Comparison of ENCODE assay signal across 22 mouse cellular contexts in the genomic region with DNA sequence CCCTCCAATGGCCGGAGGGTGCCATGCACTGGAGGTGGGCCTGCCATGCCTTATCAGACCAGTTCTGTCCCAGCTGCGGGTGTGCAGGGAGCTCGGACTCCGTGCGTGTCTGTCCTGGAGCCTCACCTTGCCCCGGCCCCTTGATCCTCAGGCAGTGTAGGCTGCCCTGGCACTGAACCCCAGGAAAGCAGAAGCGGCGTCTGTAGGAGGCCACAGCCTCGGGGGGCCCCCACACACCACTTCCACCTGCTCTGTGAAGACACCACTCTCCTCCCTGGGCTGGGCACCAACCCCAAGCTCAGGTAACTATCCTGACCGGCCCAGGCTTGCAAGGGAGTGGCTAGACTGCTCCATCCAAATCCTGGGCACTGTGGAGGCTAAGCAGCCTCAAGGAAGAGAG. TPM values are rescaled to one million over a fixed set of nuclear protein-coding genes. Genes with fewer than 3 reads are reported as not detected.
DNase-seq lines count a peak whose midpoint lies in the region; ATAC-seq lines count a peak whose summit lies in the region.
"Had no signal": no experiment of that assay in that cellular context is flagged by ENCODE, and none has a peak within 500 bp of the region (broad histone marks: within the 10 kb centered on the region; RNA-seq: fewer than 3 reads in every experiment).

No protein-coding gene starts in this region.

- peaks cover 47% of the 10 kb centered on the region for H3K36me3 ChIP-seq in embryonic facial prominence, embryonic 14.5 days (ENCODE audit: control insufficient read depth, insufficient read depth, low read length)
- peaks cover 46% of the 10 kb centered on the region for H3K36me3 ChIP-seq in embryonic facial prominence, embryonic 10.5 days (replicated peaks)
- peaks cover 49% of the 10 kb centered on the region for H3K36me3 ChIP-seq in midbrain, embryonic 13.5 days
- peaks cover 26% of the 10 kb centered on the region for H3K36me3 ChIP-seq in midbrain, embryonic 16.5 days (ENCODE audit: control insufficient read depth, insufficient read depth, low read length)

- no peaks in the 10 kb centered on the region for H3K9me3 ChIP-seq in embryonic facial prominence, embryonic 14.5 days (ENCODE audit: control insufficient read depth, low read length)
- no peaks in the 10 kb centered on the region for H3K9me3 ChIP-seq in embryonic facial prominence, embryonic 10.5 days
- H3K9me3 ChIP-seq in midbrain, embryonic 13.5 days: no peaks in the 10 kb centered on the region
- no peaks in the 10 kb centered on the region for H3K9me3 ChIP-seq in midbrain, embryonic 16.5 days (replicated peaks; ENCODE audit: control insufficient read depth, low read length, poor library complexity, severe bottlenecking)
- H3K9me3 ChIP-seq: embryonic facial prominence, embryonic 15.5 days; G1E; heart, embryonic 10.5 days had no signal

- H3K27me3 ChIP-seq in embryonic facial prominence, embryonic 14.5 days (replicated peaks; ENCODE audit: control insufficient read depth, insufficient read depth, low read length): no peaks in the 10 kb centered on the region
- no peaks in the 10 kb centered on the region for H3K27me3 ChIP-seq in embryonic facial prominence, embryonic 10.5 days (replicated peaks; ENCODE audit: low read depth, poor library complexity, severe bottlenecking)
- no peaks in the 10 kb centered on the region for H3K27me3 ChIP-seq in midbrain, embryonic 13.5 days
- H3K27me3 ChIP-seq in midbrain, embryonic 16.5 days (ENCODE audit: control insufficient read depth, insufficient read depth, low read depth, low read length): no peaks in the 10 kb centered on the region
- H3K27me3 ChIP-seq: embryonic facial prominence, embryonic 15.5 days had no signal

- H3K4me2 ChIP-seq in embryonic facial prominence, embryonic 14.5 days (ENCODE audit: low read depth, low read length): no peak overlapping the region
- H3K4me2 ChIP-seq in midbrain, embryonic 13.5 days (replicated peaks): no peak overlapping the region
- H3K4me2 ChIP-seq in midbrain, embryonic 16.5 days (ENCODE audit: low read length): no peak overlapping the region
- H3K4me2 ChIP-seq: embryonic facial prominence, embryonic 15.5 days; hindbrain, embryonic 14.5 days had no signal

- DNase-seq in embryonic facial prominence, embryonic 14.5 days (ENCODE audit: low spot score): no peak
- no peak for DNase-seq in embryonic facial prominence, embryonic 10.5 days (ENCODE audit: low spot score)
- DNase-seq in MN1 (ENCODE audit: low spot score): no peak
- DNase-seq in retina, postnatal 1 day: no peak
- DNase-seq: adrenal gland, postnatal 10 days; B cell, adult 2 months; cerebellum, adult 11 months; cerebellum, adult 8-10 months; cerebellum, postnatal 25 days; gastrocnemius, postnatal 36 days; heart, adult 18-20 months; heart, postnatal 10 days; heart, postnatal 4 days had no signal

- no peak overlapping the region for H3K9ac ChIP-seq in embryonic facial prominence, embryonic 14.5 days (ENCODE audit: low read depth, low read length)
- H3K9ac ChIP-seq in midbrain, embryonic 13.5 days (replicated peaks): no peak overlapping the region
- H3K9ac ChIP-seq in midbrain, embryonic 16.5 days (ENCODE audit: low read depth, low read length): no peak overlapping the region
- H3K9ac ChIP-seq: embryonic facial prominence, embryonic 15.5 days; hindbrain, embryonic 14.5 days had no signal

- no peak overlapping the region for H3K27ac ChIP-seq in embryonic facial prominence, embryonic 14.5 days (replicated peaks; ENCODE audit: low read depth, low read length)
- H3K27ac ChIP-seq in embryonic facial prominence, embryonic 10.5 days (replicated peaks): no peak overlapping the region
- H3K27ac ChIP-seq in midbrain, embryonic 13.5 days: no peak overlapping the region
- H3K27ac ChIP-seq in midbrain, embryonic 16.5 days (ENCODE audit: low read length): no peak overlapping the region
- H3K27ac ChIP-seq: embryonic facial prominence, embryonic 15.5 days; heart, embryonic 10.5 days; hindbrain, embryonic 14.5 days had no signal

- 0 out of 2 replicates have a peak, but pooled peaks have one; percentile 31 for ATAC-seq in embryonic facial prominence, embryonic 14.5 days (ENCODE audit: low read depth)
- peak; percentile 15; the same call in 1 of the 2 replicates for ATAC-seq in midbrain, embryonic 13.5 days
- no peak for ATAC-seq in midbrain, embryonic 16.5 days
- ATAC-seq in megakaryocyte, adult 5-6 weeks (ENCODE audit: poor library complexity, severe bottlenecking): peak; percentile 62
- ATAC-seq: CD4-positive, CD25-positive, alpha-beta regulatory T cell, adult 4 months had no signal

- H3K4me3 ChIP-seq in embryonic facial prominence, embryonic 14.5 days (ENCODE audit: low read depth, low read length): no peak overlapping the region
- H3K4me3 ChIP-seq in embryonic facial prominence, embryonic 10.5 days: no peak overlapping the region
- H3K4me3 ChIP-seq in midbrain, embryonic 13.5 days (replicated peaks): no peak overlapping the region
- H3K4me3 ChIP-seq in midbrain, embryonic 16.5 days (ENCODE audit: low read depth, low read length): no peak overlapping the region
- H3K4me3 ChIP-seq: embryonic facial prominence, embryonic 15.5 days; erythroblast, embryonic 14.5 days; heart, embryonic 10.5 days had no signal

- H3K4me1 ChIP-seq in embryonic facial prominence, embryonic 14.5 days (ENCODE audit: control insufficient read depth, insufficient read depth, low read length): no peaks in the 10 kb centered on the region
- H3K4me1 ChIP-seq in embryonic facial prominence, embryonic 10.5 days: peaks cover 14% of the 10 kb centered on the region
- H3K4me1 ChIP-seq in midbrain, embryonic 13.5 days (replicated peaks): no peaks in the 10 kb centered on the region
- no peaks in the 10 kb centered on the region for H3K4me1 ChIP-seq in midbrain, embryonic 16.5 days (ENCODE audit: control insufficient read depth, insufficient read depth, low read length)

- 82% methylated on average over 7 of the region's 10 CpGs for WGBS in embryonic facial prominence, embryonic 14.5 days
- WGBS in embryonic facial prominence, embryonic 10.5 days: 87% methylated on average over 10 of the region's 10 CpGs
- 90% methylated on average over 10 of the region's 10 CpGs for WGBS in midbrain, embryonic 13.5 days
- WGBS in midbrain, embryonic 16.5 days: 90% methylated on average over 10 of the region's 10 CpGs

RNA-seq across cellular contexts. Expression of gene Ripor3, which starts 30.0 kb away (rescaled TPM):
- 4.1 and 5.9 TPM in 2 replicates for polyA plus RNA-seq in embryonic facial prominence, embryonic 14.5 days (2014; fragmentation: Nextera tagmentation; extraction: Ambion mirVana)
- polyA plus RNA-seq in embryonic facial prominence, embryonic 10.5 days (2016; fragmentation: Nextera tagmentation; extraction: Ambion mirVana): 0.47 and 0.95 TPM in 2 replicates
- polyA plus RNA-seq in midbrain, embryonic 13.5 days (2015; fragmentation: Nextera tagmentation; extraction: Ambion mirVana): 0.15 and 0.27 TPM in 2 replicates
- polyA plus RNA-seq in midbrain, embryonic 16.5 days (2015; fragmentation: Nextera tagmentation; extraction: Ambion mirVana): 0.53 and 0.58 TPM in 2 replicates
- total RNA-seq in megakaryocyte, adult 5-6 weeks (2015): 0.20 TPM in 1 of 2 replicates, not detected in the other
- not detected in 2 replicates for total RNA-seq in megakaryocyte, adult 5-6 weeks (2017)

RNA-seq across cellular contexts. Expression of gene Ptpn1, which starts 48.5 kb away (rescaled TPM):
- polyA plus RNA-seq in embryonic facial prominence, embryonic 14.5 days (2014; fragmentation: Nextera tagmentation; extraction: Ambion mirVana): 49.4 and 49.7 TPM in 2 replicates
- 66.2 and 71.7 TPM in 2 replicates for polyA plus RNA-seq in embryonic facial prominence, embryonic 10.5 days (2016; fragmentation: Nextera tagmentation; extraction: Ambion mirVana)
- polyA plus RNA-seq in midbrain, embryonic 13.5 days (2015; fragmentation: Nextera tagmentation; extraction: Ambion mirVana): 102 and 105 TPM in 2 replicates
- polyA plus RNA-seq in midbrain, embryonic 16.5 days (2015; fragmentation: Nextera tagmentation; extraction: Ambion mirVana): 79.8 and 86.0 TPM in 2 replicates
- total RNA-seq in megakaryocyte, adult 5-6 weeks (2015): 49.1 and 54.8 TPM in 2 replicates
- 145 and 151 TPM in 2 replicates for total RNA-seq in megakaryocyte, adult 5-6 weeks (2017)
